Mouse (Mus musculus) R1 (cell line): ENCODE measurements around the gene Ttc23.

Experiments
- DNase-seq: peaks from one replicate; pipeline ENCODE4 v3.0.0-alpha.2; 2018; ENCODE audit warnings: low read depth, low spot score

Ttc23 gene

GRCm38 (mm10) chr7:67644833-67645680, 2.2 kb upstream of the Ttc23 start, which contains the start of gene Lrrc28:
Lrrc28 (minus strand) TSS chr7:67645268.
- DNase-seq, result peak; percentile 99

GRCm38 (mm10) chr7:67645681-67646014, 1.6 kb upstream of the Ttc23 start:
- no peak for DNase-seq

GRCm38 (mm10) chr7:67646131-67646530, 1.1 kb upstream of the Ttc23 start:
- no peak for DNase-seq

- DNase-seq, result no peak
Observed at GRCm38 (mm10) chr7:67648376-67648775, 1.2 kb downstream of the Ttc23 start.

GRCm38 (mm10) chr7:67652211-67652610, 5.0 kb downstream of the Ttc23 start:
- no peak for DNase-seq

- no peak for DNase-seq
Observed at GRCm38 (mm10) chr7:67654668-67655067, 7.5 kb downstream of the Ttc23 start.

- DNase-seq, result peak; percentile 26
Observed at GRCm38 (mm10) chr7:67655186-67655585, 8.0 kb downstream of the Ttc23 start.

- DNase-seq, result peak; percentile 43
Observed at GRCm38 (mm10) chr7:67658110-67658509, 10.9 kb downstream of the Ttc23 start.

- no peak for DNase-seq
Observed at GRCm38 (mm10) chr7:67662424-67662823, 15.2 kb downstream of the Ttc23 start.

- DNase-seq, result no peak
Observed at GRCm38 (mm10) chr7:67663981-67664694, 16.9 kb downstream of the Ttc23 start.

- DNase-seq, result peak; percentile 62
Observed at GRCm38 (mm10) chr7:67670965-67671364, 23.8 kb downstream of the Ttc23 start.

GRCm38 (mm10) chr7:67672650-67673049, 25.4 kb downstream of the Ttc23 start:
- peak; percentile 81 for DNase-seq

GRCm38 (mm10) chr7:67673656-67674055, 26.4 kb downstream of the Ttc23 start:
- DNase-seq, result no peak

GRCm38 (mm10) chr7:67678878-67679499, 31.8 kb downstream of the Ttc23 start:
- DNase-seq, result no peak

- no peak for DNase-seq
Observed at GRCm38 (mm10) chr7:67681078-67681477, 33.9 kb downstream of the Ttc23 start.

- DNase-seq, result no peak
Observed at GRCm38 (mm10) chr7:67683006-67683405, 35.8 kb downstream of the Ttc23 start.

- no peak for DNase-seq
Observed at GRCm38 (mm10) chr7:67686545-67686944, 39.3 kb downstream of the Ttc23 start.

- DNase-seq, result no peak
Observed at GRCm38 (mm10) chr7:67688281-67688680, 41.1 kb downstream of the Ttc23 start.

GRCm38 (mm10) chr7:67689793-67690192, 42.6 kb downstream of the Ttc23 start:
- DNase-seq, result no peak

- DNase-seq, result no peak
Observed at GRCm38 (mm10) chr7:67691036-67691435, 43.8 kb downstream of the Ttc23 start.

GRCm38 (mm10) chr7:67692141-67692540, 44.9 kb downstream of the Ttc23 start:
- DNase-seq, result no peak

GRCm38 (mm10) chr7:67692791-67693538, 45.8 kb downstream of the Ttc23 start:
- no peak for DNase-seq
